Mouse (Mus musculus) ES-Bruce4 (cell line): ENCODE results near the gene Dcaf1. TPM values are rescaled to one million over a fixed set of nuclear protein-coding genes. Genes with fewer than 3 reads are reported as not detected.

ENCODE experiments used
- H3K27ac ChIP-seq: 2 replicates; pipeline ENCODE4 v1.5.1; 2012; ENCODE audit warnings: low read length, inconsistent platforms; ENCODE audit not compliant: insufficient read depth
- H3K27me3 ChIP-seq: 2 replicates; pipeline ENCODE4 v1.6.1; 2012; ENCODE audit warnings: mild to moderate bottlenecking, low read length, inconsistent platforms; ENCODE audit not compliant: control insufficient read depth, poor library complexity, insufficient read depth, severe bottlenecking
- H3K36me3 ChIP-seq: 2 replicates; pipeline ENCODE4 v1.6.1; 2012; ENCODE audit warnings: inconsistent platforms, mild to moderate bottlenecking, low read length, moderate library complexity; ENCODE audit not compliant: control insufficient read depth, poor library complexity, insufficient read depth, severe bottlenecking
- H3K4me1 ChIP-seq: one replicate; pipeline ENCODE4 v1.8.1; 2011; ENCODE audit warnings: low read length; ENCODE audit not compliant: control insufficient read depth, insufficient read depth
- H3K4me3 ChIP-seq: 2 replicates; pipeline ENCODE4 v1.5.1; 2011; ENCODE audit warnings: low read depth, mild to moderate bottlenecking, low read length
- H3K9ac ChIP-seq: 2 replicates; pipeline ENCODE4 v1.6.1; 2012; ENCODE audit warnings: low read depth, mild to moderate bottlenecking, inconsistent platforms; ENCODE audit not compliant: poor library complexity, severe bottlenecking
- H3K9me3 ChIP-seq: replicated peaks from 2 replicates; pipeline ENCODE4 v1.6.1; 2012; ENCODE audit warnings: mild to moderate bottlenecking, low read length, inconsistent platforms; ENCODE audit not compliant: control insufficient read depth, poor library complexity, insufficient read depth, severe bottlenecking
- CTCF ChIP-seq: IDR thresholded peaks from one replicate; pipeline ENCODE4 v1.8.1; 2011; ENCODE audit warnings: low read depth, low read length
- EP300 ChIP-seq: IDR thresholded peaks from 2 replicates; pipeline ENCODE4 v1.6.1; 2011; ENCODE audit warnings: low read depth, low read length; ENCODE audit not compliant: insufficient read depth
- POLR2A ChIP-seq: IDR thresholded peaks from one replicate; pipeline ENCODE4 v1.8.1; 2011; ENCODE audit warnings: low read length; ENCODE audit not compliant: insufficient read depth
- polyA plus RNA-seq: library from polyadenylated mRNA; stranded (reverse); fragments of >200 nt; gene quantifications from 2 replicates; pipeline ENCODE4 v1.2.4, GENCODE M21; 2011; ENCODE audit warnings: low read depth; ENCODE audit not compliant: missing spikeins, insufficient read depth, insufficient read length

Gene Dcaf1
- polyA plus RNA-seq, 1 experiment: 65.9 TPM

DNA sequence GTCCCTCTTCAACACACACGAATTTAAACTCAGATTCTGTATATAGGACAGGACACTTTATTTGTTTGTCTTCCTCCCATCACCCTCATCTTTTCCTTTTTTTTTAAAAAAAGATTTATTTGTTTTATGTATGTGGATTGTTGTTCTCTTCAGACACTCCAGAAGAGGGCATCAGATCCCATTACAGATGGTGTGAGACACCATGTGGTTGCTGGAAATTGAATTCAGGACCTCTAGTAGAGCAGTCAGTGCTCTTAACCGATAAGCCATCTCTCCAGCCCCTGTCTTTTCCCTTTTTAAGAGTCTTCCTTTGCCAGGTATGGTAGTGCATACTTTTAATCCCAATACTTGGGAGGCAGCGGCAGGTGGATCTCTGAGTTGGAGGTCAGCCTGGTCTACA lies 35.0 kb downstream of the Dcaf1 start:
- Histone ChIP-seq H3K4me1 (no peaks in the 10 kb centered on the region), H3K9me3 (no peaks in the 10 kb centered on the region), H3K27me3 (no peaks in the 10 kb centered on the region), H3K27ac (no peak overlapping the region), H3K4me3 (no peak overlapping the region), H3K9ac (no peak overlapping the region), H3K36me3 (peaks cover 70% of the 10 kb centered on the region)
- TF ChIP-seq EP300 (no peak), POLR2A (no peak), CTCF (no peak)

DNA sequence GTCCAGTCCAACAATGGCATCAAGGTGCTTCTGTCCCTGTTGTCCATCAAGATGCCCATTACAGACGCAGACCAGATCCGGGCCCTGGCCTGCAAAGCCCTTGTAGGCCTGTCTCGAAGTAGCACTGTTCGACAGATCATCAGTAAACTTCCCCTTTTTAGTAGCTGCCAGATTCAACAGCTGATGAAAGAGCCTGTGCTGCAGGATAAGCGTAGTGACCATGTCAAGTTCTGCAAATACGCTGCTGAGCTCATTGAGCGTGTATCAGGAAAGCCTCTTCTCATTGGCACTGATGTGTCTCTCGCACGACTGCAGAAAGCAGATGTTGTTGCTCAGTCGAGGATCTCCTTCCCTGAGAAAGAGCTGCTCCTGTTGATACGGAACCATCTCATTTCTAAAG lies 36.4 kb downstream of the Dcaf1 start:
- H3K9me3 ChIP-seq: no peaks in the 10 kb centered on the region
- no peak for TF ChIP-seq EP300
- no peak for TF ChIP-seq POLR2A
- TF ChIP-seq CTCF: no peak
- H3K27me3 ChIP-seq: no peaks in the 10 kb centered on the region
- no peaks in the 10 kb centered on the region for H3K4me1 ChIP-seq
- no peak overlapping the region for H3K4me3 ChIP-seq
- H3K9ac ChIP-seq: no peak overlapping the region
- no peak overlapping the region for H3K27ac ChIP-seq
- peaks cover 68% of the 10 kb centered on the region for H3K36me3 ChIP-seq

DNA sequence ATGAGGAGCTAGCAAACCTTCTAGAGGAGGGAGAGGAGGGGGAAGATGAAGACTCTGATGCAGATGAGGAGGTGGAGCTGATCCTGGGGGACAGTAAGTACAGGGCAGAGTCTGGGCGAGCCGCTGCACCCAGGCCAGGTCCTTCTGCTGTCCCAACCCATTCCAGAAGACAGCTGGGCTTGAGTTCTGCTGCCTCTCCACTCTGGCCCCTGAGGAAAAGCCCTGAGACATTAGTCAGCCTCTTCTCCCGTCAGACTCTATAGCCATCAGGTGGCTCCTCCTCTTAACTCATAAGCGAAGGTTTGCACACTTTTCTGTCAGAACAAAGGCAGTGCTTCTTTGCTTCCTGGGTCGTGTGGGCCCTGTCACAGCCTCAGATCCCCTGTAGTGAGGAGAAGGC lies 52.5 kb downstream of the Dcaf1 start:
- no peak overlapping the region for H3K4me3 ChIP-seq
- no peaks in the 10 kb centered on the region for H3K9me3 ChIP-seq
- no peak overlapping the region for H3K27ac ChIP-seq
- H3K36me3 ChIP-seq: peaks cover 44% of the 10 kb centered on the region
- no peaks in the 10 kb centered on the region for H3K27me3 ChIP-seq
- H3K4me1 ChIP-seq: no peaks in the 10 kb centered on the region
- no peak overlapping the region for H3K9ac ChIP-seq
- TF ChIP-seq EP300 (no peak), CTCF (no peak), POLR2A (no peak)

DNA sequence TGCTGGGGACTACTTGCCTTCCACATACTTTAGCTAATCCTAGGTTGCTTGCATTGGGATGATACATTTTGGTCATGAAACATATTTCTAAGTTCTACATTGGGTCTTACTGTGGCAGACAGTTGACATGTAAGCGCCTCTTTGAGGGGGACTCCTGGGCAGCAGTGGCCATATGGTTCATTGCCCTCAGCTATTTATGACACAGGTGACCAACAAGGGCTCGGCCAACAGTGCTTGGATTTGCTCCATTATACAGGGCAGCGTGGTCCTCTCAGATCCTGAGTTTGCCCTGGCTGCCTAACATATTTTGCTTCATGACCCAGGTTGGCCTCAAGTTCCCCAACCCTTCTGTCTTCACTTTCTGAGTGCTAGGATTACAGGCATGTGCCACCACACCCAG lies 55.0 kb downstream of the Dcaf1 start:
- no peak for TF ChIP-seq EP300
- TF ChIP-seq CTCF: no peak
- TF ChIP-seq POLR2A: no peak
- Histone ChIP-seq H3K9ac (no peak overlapping the region), H3K36me3 (peaks cover 53% of the 10 kb centered on the region), H3K4me1 (no peaks in the 10 kb centered on the region), H3K4me3 (no peak overlapping the region), H3K9me3 (no peaks in the 10 kb centered on the region), H3K27ac (no peak overlapping the region), H3K27me3 (no peaks in the 10 kb centered on the region)

DNA sequence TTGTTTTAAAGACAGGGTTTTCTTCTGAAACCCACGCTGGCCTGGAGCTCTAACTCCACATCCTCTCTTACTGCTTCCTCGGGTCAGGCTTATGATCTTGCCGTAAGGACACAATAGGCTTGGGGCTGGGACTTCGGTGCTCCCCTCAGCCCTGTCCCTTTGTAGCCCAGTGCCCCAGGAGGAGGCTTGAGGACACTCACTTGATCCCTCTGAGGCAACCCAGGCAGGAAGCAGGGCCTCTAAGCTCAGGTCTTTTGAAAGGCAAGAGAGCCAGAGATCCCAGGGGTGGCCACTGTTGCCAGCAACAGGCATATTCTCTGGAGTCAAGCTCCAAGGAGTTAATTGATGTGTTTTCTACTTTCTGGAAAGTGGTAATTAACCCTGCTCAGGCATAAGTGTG lies 57.8 kb downstream of the Dcaf1 start:
- H3K27me3 ChIP-seq: no peaks in the 10 kb centered on the region
- H3K4me3 ChIP-seq: no peak overlapping the region
- no peaks in the 10 kb centered on the region for H3K9me3 ChIP-seq
- TF ChIP-seq EP300: no peak
- TF ChIP-seq POLR2A: no peak
- no peak for TF ChIP-seq CTCF
- peaks cover 40% of the 10 kb centered on the region for H3K36me3 ChIP-seq
- H3K9ac ChIP-seq: no peak overlapping the region
- no peaks in the 10 kb centered on the region for H3K4me1 ChIP-seq
- no peak overlapping the region for H3K27ac ChIP-seq

DNA sequence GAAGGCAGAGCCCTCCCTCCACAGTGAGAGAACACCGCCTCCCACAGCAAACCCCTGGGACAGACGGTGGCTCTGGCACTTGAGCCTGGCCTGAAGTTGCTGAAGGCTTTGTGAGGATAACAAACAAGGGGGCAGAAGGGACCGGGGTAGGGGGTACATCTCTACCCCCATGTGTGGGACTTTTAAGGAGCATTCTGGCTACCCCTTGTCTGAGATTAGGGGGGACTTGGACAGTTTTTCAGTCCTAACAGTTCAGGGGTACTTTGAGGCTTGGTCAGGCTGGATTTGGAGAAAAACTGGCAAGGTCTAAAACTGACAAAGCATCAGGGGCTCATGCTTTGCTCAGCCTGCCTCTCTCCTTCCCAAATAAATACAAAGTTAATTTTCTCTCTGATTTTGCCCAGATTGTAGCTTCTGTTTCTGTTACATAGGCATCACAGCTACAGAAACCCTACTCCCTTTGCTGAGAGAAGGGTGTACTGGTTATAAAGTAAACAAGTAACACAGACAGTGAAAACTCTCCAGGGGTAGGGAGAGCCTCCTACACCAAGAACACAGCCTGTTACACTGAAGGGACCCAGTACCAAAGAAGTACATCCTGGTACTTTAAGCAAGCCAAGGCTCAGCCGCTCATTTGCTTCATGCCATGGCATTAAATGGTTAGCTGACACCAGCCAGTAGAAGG lies 59.5 kb downstream of the Dcaf1 start:
- H3K4me1 ChIP-seq: no peaks in the 10 kb centered on the region
- peaks cover 23% of the 10 kb centered on the region for H3K36me3 ChIP-seq
- no peak overlapping the region for H3K4me3 ChIP-seq
- no peaks in the 10 kb centered on the region for H3K27me3 ChIP-seq
- no peak overlapping the region for H3K9ac ChIP-seq
- no peak for TF ChIP-seq POLR2A
- no peak for TF ChIP-seq EP300
- no peak for TF ChIP-seq CTCF
- no peaks in the 10 kb centered on the region for H3K9me3 ChIP-seq
- H3K27ac ChIP-seq: no peak overlapping the region
